Mouse (Mus musculus): Measurements from ENCODE around the gene Btbd18. TPM values are rescaled to one million over a fixed set of nuclear protein-coding genes. Genes with fewer than 3 reads are reported as not detected.

The Btbd18 gene
- total and polyA plus RNA-seq, 2 experiments from 2014 or later = 0.35 TPM; not detected in 1

DNA sequence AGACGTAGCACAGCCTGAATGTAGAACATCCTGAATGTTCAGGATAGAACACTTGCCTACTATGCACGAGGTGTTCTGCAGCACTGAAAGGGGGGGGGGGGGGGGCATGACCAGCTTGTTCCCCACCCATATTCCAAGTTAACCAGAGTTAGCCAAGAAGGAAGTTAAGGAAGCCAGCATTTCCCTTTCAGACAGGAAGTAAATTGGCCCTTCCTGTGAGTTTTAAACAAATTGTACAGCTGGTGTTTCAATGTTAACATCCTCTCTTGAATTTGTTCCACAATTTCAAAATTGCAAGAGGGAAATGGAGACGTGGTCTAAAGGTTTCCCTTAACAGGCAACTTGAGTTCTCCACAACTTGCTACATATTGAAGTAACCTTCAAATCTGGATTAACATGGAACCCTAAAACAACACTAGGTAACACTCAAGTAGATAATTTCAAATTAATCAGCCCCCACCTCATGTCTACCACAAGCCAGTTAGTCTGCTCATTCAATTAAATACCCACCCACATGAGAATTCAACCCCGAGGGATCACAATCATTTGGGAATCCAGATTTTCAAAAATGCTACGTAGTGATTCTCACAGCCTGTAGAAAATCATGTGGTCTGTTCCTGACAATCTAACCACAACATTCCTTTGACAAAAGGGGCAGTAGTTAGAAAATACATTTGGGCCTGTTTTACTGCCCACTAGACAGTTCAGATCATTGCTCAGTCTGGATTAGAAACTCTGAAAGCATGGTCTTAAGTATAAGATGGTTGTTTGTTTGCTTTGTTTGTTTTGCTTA, 20.3 kb upstream of the Btbd18 start:
- Histone ChIP-seq H3K4me1 (ENCODE audit: insufficient read depth, low read length) (0 out of 2 replicates have a peak, but pooled peaks cover 7% of the 10 kb centered on the region), H3K27me3 (ENCODE audit: insufficient read depth, low read length) (no peaks in the 10 kb centered on the region), H3K4me3 (ENCODE audit: low read depth, low read length) (no peak overlapping the region), H3K36me3 (ENCODE audit: insufficient read depth, low read length) (no peaks in the 10 kb centered on the region), H3K27ac (ENCODE audit: low read depth, low read length) (0 out of 2 replicates have a peak overlapping the region, but pooled peaks have one; percentile 48), H3K4me2 (ENCODE audit: low read depth, low read length, poor library complexity, severe bottlenecking) (no peak overlapping the region), H3K9ac (replicated peaks; ENCODE audit: low read length, poor library complexity, severe bottlenecking) (no peak overlapping the region), H3K9me3 (ENCODE audit: low read length) (no peaks in the 10 kb centered on the region)
- ATAC-seq (ENCODE audit: low FRiP score) (no peak), DNase-seq (ENCODE audit: low spot score) (no peak)
- 65% methylated on average over 5 of the region's 5 CpGs for WGBS
- no peak for TF ChIP-seq CTCF (IDR thresholded peaks at IDR 0.05)

DNA sequence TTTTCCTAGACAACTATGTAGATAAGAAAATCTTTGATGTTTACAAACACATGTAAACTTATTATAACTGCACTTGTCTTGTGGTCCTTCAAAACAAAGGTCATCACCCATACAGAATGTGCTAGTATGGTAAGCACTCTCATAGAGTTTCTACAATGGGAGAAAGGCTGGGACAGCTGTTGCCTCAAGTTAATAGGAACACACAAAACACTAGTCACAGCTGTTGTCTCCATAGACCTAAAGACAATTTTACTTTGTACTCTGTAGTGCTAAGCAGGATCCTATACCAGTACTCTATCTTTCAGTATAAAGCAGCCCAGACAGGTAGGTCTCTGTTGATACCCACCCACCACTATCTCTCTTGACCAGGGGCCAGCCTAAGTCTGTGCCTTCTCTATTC, 18.0 kb upstream of the Btbd18 start:
- Histone ChIP-seq H3K36me3 (ENCODE audit: insufficient read depth, low read length) (no peaks in the 10 kb centered on the region), H3K9me3 (ENCODE audit: low read length) (no peaks in the 10 kb centered on the region), H3K4me1 (ENCODE audit: insufficient read depth, low read length) (0 out of 2 replicates have a peak, but pooled peaks cover 7% of the 10 kb centered on the region), H3K4me2 (ENCODE audit: low read depth, low read length, poor library complexity, severe bottlenecking) (no peak overlapping the region), H3K4me3 (ENCODE audit: low read depth, low read length) (no peak overlapping the region), H3K9ac (replicated peaks; ENCODE audit: low read length, poor library complexity, severe bottlenecking) (no peak overlapping the region), H3K27ac (ENCODE audit: low read depth, low read length) (no peak overlapping the region), H3K27me3 (ENCODE audit: insufficient read depth, low read length) (no peaks in the 10 kb centered on the region)
- ATAC-seq (ENCODE audit: low FRiP score) (no peak), DNase-seq (ENCODE audit: low spot score) (no peak)
- no peak for TF ChIP-seq CTCF (IDR thresholded peaks at IDR 0.05)

DNA sequence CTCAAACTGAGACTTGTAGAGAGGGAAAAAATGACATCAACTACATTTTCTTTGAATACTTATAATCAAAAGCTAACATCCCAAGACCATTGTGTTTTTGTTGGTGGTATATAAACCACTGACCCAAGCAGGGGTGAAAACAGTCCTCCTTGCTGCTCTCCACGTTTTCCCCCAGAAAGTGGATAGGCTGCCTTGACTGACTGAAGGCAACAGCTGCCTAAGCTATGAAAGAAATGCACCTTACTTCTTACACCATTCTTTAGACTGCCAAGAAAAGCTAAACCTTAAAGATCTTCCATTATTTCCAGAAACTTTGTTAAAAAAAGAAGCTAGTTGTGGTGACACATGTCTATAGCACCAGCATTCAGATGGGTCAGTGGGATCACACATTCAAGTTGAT, 12.7 kb upstream of the Btbd18 start:
- H3K27me3 ChIP-seq (ENCODE audit: insufficient read depth, low read length) = no peaks in the 10 kb centered on the region
- H3K36me3 ChIP-seq (ENCODE audit: insufficient read depth, low read length) = no peaks in the 10 kb centered on the region
- no peak overlapping the region for H3K9ac ChIP-seq (replicated peaks; ENCODE audit: low read length, poor library complexity, severe bottlenecking)
- 82% methylated on average over 1 of the region's 1 CpGs for WGBS
- H3K4me1 ChIP-seq (ENCODE audit: insufficient read depth, low read length) = 0 out of 2 replicates have a peak, but pooled peaks cover 3% of the 10 kb centered on the region
- H3K27ac ChIP-seq (ENCODE audit: low read depth, low read length) = no peak overlapping the region
- DNase-seq (ENCODE audit: low spot score) = no peak
- no peak for TF ChIP-seq CTCF (IDR thresholded peaks at IDR 0.05)
- H3K4me2 ChIP-seq (ENCODE audit: low read depth, low read length, poor library complexity, severe bottlenecking) = no peak overlapping the region
- no peak overlapping the region for H3K4me3 ChIP-seq (ENCODE audit: low read depth, low read length)
- no peaks in the 10 kb centered on the region for H3K9me3 ChIP-seq (ENCODE audit: low read length)
- no peak for ATAC-seq (ENCODE audit: low FRiP score)

DNA sequence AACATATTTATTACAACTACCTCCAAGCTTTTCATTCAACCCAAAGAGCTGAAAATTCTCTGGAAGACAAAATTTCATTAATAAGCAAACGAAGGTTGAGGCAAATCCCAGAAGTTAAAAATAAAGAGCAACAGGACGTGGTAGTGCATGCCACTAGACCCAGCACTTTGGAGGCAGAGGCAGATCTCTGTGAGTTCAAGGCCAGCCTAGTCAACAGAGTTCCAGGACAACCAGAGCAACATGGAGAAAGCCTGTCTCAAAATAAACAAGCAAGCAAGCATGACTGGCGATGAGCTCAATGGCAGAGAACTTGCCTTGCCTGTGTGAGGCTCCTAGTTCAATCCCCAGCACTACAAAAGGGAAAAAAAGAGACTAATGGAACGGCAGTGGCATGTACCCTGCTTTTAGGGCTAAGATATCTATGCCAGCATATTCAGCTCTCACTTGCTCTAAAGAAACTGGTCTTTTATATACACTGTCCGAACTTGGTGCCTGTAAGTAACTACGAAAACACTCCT, 11.8 kb upstream of the Btbd18 start:
- ATAC-seq (ENCODE audit: low FRiP score) = no peak

DNA sequence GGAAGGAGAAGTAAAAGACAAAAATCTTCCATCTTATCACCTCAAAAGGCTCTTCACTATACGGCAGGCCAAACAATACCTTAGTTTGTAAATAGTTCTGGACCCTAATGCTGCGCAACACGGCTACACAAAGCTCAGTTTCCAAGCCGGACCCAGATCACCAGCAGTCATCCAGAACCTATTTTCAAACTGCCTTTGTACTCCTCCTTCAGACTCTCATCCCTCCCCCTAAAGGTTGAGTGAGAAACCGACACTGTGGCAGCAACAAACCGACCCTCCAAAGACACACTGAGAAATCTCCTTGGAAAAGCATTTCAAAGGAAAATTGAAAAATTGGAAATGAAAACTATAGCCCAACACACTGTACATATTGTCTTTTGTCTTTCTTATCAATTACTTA, 10.5 kb upstream of the Btbd18 start:
- peak; percentile 53 for TF ChIP-seq CTCF (IDR thresholded peaks at IDR 0.05)
- 8% methylated on average over 6 of the region's 6 CpGs for WGBS
- Histone ChIP-seq H3K36me3 (ENCODE audit: insufficient read depth, low read length) (no peaks in the 10 kb centered on the region), H3K4me2 (ENCODE audit: low read depth, low read length, poor library complexity, severe bottlenecking) (peak overlapping the region; percentile 78), H3K27me3 (ENCODE audit: insufficient read depth, low read length) (no peaks in the 10 kb centered on the region), H3K27ac (ENCODE audit: low read depth, low read length) (peak overlapping the region; percentile 34; the same call in 1 of the 2 replicates), H3K9me3 (ENCODE audit: low read length) (no peaks in the 10 kb centered on the region), H3K9ac (replicated peaks; ENCODE audit: low read length, poor library complexity, severe bottlenecking) (peak overlapping the region; percentile 64), H3K4me3 (ENCODE audit: low read depth, low read length) (peak overlapping the region; percentile 63), H3K4me1 (ENCODE audit: insufficient read depth, low read length) (0 out of 2 replicates have a peak, but pooled peaks cover 3% of the 10 kb centered on the region)
- peak; percentile 60 for DNase-seq (ENCODE audit: low spot score)
- ATAC-seq (ENCODE audit: low FRiP score) = no peak

More for the DNA sequence above, 11.8 kb upstream of the Btbd18 start:
- WGBS = 85% methylated on average over 6 of the region's 6 CpGs
- peak overlapping the region; percentile 63 for H3K4me3 ChIP-seq (ENCODE audit: low read depth, low read length)
- no peaks in the 10 kb centered on the region for H3K27me3 ChIP-seq (ENCODE audit: insufficient read depth, low read length)
- no peaks in the 10 kb centered on the region for H3K36me3 ChIP-seq (ENCODE audit: insufficient read depth, low read length)
- no peak overlapping the region; the same call in 1 of the 2 replicates for H3K9ac ChIP-seq (replicated peaks; ENCODE audit: low read length, poor library complexity, severe bottlenecking)
- no peaks in the 10 kb centered on the region for H3K9me3 ChIP-seq (ENCODE audit: low read length)
- TF ChIP-seq CTCF (IDR thresholded peaks at IDR 0.05) = no peak
- DNase-seq (ENCODE audit: low spot score) = no peak
- 0 out of 2 replicates have a peak, but pooled peaks cover 3% of the 10 kb centered on the region for H3K4me1 ChIP-seq (ENCODE audit: insufficient read depth, low read length)
- H3K4me2 ChIP-seq (ENCODE audit: low read depth, low read length, poor library complexity, severe bottlenecking) = peak overlapping the region; percentile 78
- no peak overlapping the region for H3K27ac ChIP-seq (ENCODE audit: low read depth, low read length)

DNA sequence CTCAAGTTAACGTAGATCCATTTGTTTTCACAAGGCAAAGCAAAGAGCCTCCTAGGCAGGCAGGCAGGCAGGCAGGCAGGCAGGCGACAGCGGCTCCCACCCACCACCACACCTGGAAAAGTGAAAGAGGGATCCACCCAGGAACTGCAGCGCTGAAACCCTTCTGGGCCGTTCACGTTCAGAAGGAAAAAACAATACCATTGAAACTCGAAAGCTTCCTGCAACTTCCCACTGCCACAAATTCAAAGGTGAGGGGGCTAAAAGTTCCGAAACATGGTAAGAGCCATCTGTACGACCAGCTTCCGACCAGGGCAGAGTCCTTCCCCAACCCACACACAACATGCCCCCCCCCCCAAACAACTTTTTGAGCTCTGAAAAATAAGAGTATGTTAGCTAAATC, 9.2 kb upstream of the Btbd18 start:
- Histone ChIP-seq H3K9me3 (ENCODE audit: low read length) (no peaks in the 10 kb centered on the region), H3K4me1 (ENCODE audit: insufficient read depth, low read length) (0 out of 2 replicates have a peak, but pooled peaks cover 3% of the 10 kb centered on the region), H3K4me3 (ENCODE audit: low read depth, low read length) (peak overlapping the region; percentile 63), H3K9ac (replicated peaks; ENCODE audit: low read length, poor library complexity, severe bottlenecking) (peak overlapping the region; percentile 75), H3K4me2 (ENCODE audit: low read depth, low read length, poor library complexity, severe bottlenecking) (peak overlapping the region; percentile 78), H3K27ac (ENCODE audit: low read depth, low read length) (peak overlapping the region; percentile 51), H3K36me3 (ENCODE audit: insufficient read depth, low read length) (no peaks in the 10 kb centered on the region), H3K27me3 (ENCODE audit: insufficient read depth, low read length) (no peaks in the 10 kb centered on the region)
- ATAC-seq (ENCODE audit: low FRiP score) = no peak
- DNase-seq (ENCODE audit: low spot score) = no peak
- no peak for TF ChIP-seq CTCF (IDR thresholded peaks at IDR 0.05)
- 0% methylated on average over 10 of the region's 10 CpGs for WGBS
